Mouse (Mus musculus) embryo, embryonic 11.5 days (tissue): Measurements from ENCODE around the gene E030018B13Rik.

ENCODE experiments used
- DNase-seq: peaks from one replicate; pipeline ENCODE4 v3.0.0-alpha.2; 2012; ENCODE audit warnings: low read depth, low spot score

The E030018B13Rik gene

DNA sequence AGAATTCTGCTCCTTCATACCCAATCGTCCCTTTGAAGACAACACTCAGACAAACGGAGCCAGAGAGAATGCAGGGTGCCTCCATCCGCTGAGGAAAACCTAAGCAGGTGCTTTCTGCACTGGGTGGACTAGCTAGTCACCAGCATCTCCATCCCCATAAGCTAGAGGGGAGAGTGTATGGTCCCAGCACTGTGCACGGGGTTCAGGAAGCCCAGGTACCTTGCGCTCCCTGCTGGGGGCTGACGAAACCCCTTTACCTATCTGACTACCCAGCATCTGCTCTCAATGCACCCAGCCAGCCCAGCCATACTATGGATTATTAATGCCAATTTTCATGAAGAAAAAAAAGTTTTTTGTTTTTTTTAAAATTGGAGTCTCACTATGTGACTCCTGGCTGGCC, 47.5 kb downstream of the E030018B13Rik start:
- DNase-seq = no peak

DNA sequence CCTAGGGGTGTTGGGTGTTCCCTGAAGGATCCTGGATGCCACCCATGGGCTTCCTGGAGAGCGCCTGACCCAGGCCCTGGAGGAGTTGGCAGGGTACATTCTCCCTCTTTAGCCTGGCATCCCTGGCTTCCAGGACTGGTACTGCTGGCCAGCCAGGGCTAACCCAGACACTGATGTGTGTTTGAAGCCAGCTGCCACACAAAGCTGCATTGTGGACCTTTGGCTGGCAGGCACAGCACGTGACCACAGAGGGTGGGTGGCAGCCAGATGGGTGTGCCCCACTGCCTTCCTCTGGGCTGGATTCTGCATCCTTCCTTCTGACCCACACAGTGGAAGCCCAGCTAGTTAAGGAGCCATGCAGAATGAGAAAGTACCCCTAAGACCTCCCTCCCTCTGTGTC, 48.5 kb downstream of the E030018B13Rik start:
- no peak for DNase-seq

DNA sequence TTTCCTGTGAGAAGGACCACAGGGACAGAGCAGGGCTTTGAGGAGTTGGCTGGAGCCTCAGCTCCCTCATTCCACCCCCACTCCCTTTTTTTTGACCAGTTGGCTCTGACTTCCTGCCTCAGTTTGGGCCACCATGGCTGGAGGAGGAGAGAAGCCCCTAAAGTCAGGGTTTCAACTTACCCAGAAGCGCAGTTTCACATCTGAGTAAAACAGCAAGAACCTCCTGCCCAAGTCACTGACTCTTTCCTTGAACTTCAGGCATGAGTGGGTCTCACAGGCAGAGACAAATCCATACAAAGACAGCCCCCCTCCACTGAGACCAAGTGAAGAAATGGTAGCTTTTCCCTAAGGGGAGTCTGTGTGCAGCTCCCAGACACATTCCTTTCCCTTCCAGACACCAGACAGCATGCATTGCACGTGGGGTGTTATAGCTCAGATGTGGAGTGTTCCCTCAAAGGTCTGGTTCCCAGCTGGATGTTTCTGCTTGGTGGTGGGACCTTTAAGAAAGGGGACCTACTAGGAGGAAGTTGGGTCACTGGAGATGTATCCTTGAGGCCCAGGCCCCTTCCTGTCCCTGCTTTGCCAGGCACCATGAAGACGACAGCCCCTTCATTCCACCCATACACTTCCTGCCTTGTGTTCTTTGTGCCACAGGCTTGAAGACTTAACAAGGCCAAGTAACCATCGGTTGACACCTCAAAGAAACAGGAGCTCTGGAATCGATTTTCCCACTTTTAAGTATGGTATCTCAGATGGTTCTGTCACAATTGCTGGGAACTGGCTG, 49.2 kb downstream of the E030018B13Rik start:
- no peak for DNase-seq

DNA sequence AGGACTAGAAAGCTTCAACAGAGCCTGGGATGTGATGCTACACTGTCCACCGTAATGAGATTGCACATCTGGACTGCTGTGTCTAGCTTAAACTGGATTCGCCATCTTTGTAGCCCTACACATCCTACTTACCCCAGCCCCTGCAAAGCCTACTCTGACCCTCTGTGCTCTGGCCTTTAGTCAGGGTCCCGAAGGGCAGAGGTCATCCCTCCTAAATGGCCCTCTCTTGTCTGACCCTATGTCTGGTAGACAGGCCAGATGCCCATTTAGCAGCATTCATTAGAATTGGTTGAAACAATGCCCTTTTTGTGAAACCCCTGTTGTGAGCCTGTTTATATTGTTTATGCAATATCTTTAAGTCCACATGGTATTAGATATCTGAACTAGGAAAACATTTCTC, 53.3 kb downstream of the E030018B13Rik start:
- DNase-seq = no peak
